Mouse (Mus musculus): ENCODE results near the gene Fam126a.
A peak's percentile ranks its signal among the peaks of the same experiment; 100 is the strongest.

Fam126a gene

GRCm38 (mm10) chr5:24040601-24041000, 10.1 kb upstream of the Fam126a start:
- DNase-seq (ENCODE audit: low read depth): no peak

GRCm38 (mm10) chr5:24039423-24039822, 8.9 kb upstream of the Fam126a start:
- DNase-seq (ENCODE audit: low read depth): no peak

- no peak for DNase-seq (ENCODE audit: low read depth)
Measured at GRCm38 (mm10) chr5:24038819-24039218, 8.3 kb upstream of the Fam126a start.

- DNase-seq (ENCODE audit: low read depth): no peak
Measured at GRCm38 (mm10) chr5:24038190-24038589, 7.7 kb upstream of the Fam126a start.

- no peak for DNase-seq (ENCODE audit: low read depth)
Measured at GRCm38 (mm10) chr5:24036731-24037130, 6.2 kb upstream of the Fam126a start.

- no peak for DNase-seq (ENCODE audit: low read depth)
Measured at GRCm38 (mm10) chr5:24034970-24035369, 4.5 kb upstream of the Fam126a start.

- DNase-seq (ENCODE audit: low read depth): no peak
Measured at GRCm38 (mm10) chr5:24034091-24034490, 3.6 kb upstream of the Fam126a start.

GRCm38 (mm10) chr5:24029946-24030578, 428 bp downstream of the Fam126a start:
- no peak for DNase-seq (ENCODE audit: low read depth)

GRCm38 (mm10) chr5:24029331-24029771, 1.1 kb downstream of the Fam126a start:
- peak; percentile 59 for DNase-seq (ENCODE audit: low read depth)

GRCm38 (mm10) chr5:24024957-24025356, 5.5 kb downstream of the Fam126a start:
- DNase-seq (ENCODE audit: low read depth): no peak

- DNase-seq (ENCODE audit: low read depth): no peak
Measured at GRCm38 (mm10) chr5:24023226-24023625, 7.3 kb downstream of the Fam126a start.

GRCm38 (mm10) chr5:24021683-24022082, 8.8 kb downstream of the Fam126a start:
- DNase-seq (ENCODE audit: low read depth): no peak

GRCm38 (mm10) chr5:24020380-24020779, 10.1 kb downstream of the Fam126a start:
- DNase-seq (ENCODE audit: low read depth): no peak

GRCm38 (mm10) chr5:24019341-24020185, 10.9 kb downstream of the Fam126a start:
- no peak for DNase-seq (ENCODE audit: low read depth)

GRCm38 (mm10) chr5:24018621-24019261, 11.7 kb downstream of the Fam126a start:
- DNase-seq (ENCODE audit: low read depth): no peak

- no peak for DNase-seq (ENCODE audit: low read depth)
Measured at GRCm38 (mm10) chr5:24016912-24017311, 13.6 kb downstream of the Fam126a start.

- DNase-seq (ENCODE audit: low read depth): no peak
Measured at GRCm38 (mm10) chr5:24013338-24014003, 17.0 kb downstream of the Fam126a start.

GRCm38 (mm10) chr5:23999083-23999671, 31.3 kb downstream of the Fam126a start:
- no peak for DNase-seq (ENCODE audit: low read depth)

- no peak for DNase-seq (ENCODE audit: low read depth)
Measured at GRCm38 (mm10) chr5:23995951-23996350, 34.5 kb downstream of the Fam126a start.

- DNase-seq (ENCODE audit: low read depth): no peak
Measured at GRCm38 (mm10) chr5:23994929-23995328, 35.6 kb downstream of the Fam126a start.

GRCm38 (mm10) chr5:23994231-23994630, 36.3 kb downstream of the Fam126a start:
- no peak for DNase-seq (ENCODE audit: low read depth)

GRCm38 (mm10) chr5:23993553-23993894, 37.0 kb downstream of the Fam126a start:
- no peak for DNase-seq (ENCODE audit: low read depth)

All from c-Kit-positive CD71-positive TER-119-negative erythroid progenitor cells, embryonic 14.5 days (primary cell).